Mouse (Mus musculus) kidney, embryonic 14.5 days (tissue): Measurements from ENCODE around the gene Ipo5. TPM values are rescaled to one million over a fixed set of nuclear protein-coding genes. Genes with fewer than 3 reads are reported as not detected.

Experiments used
- ATAC-seq: fragments of 200-750 bp; cut with Nextera tagmentation; 2 replicates; pipeline ENCODE4 v1.8.0; 2017; ENCODE audit warnings: moderate number of reproducible peaks, mild to moderate bottlenecking, moderate TSS enrichment, moderate library complexity; ENCODE audit not compliant: low FRiP score, low TSS enrichment
- H3K27ac ChIP-seq: fragments of 300-500 bp; sonication (generic); 2 replicates; pipeline ENCODE4 v1.5.1; 2014; ENCODE audit warnings: low read depth, mild to moderate bottlenecking, low read length, moderate library complexity, mixed read lengths
- H3K27me3 ChIP-seq: fragments of 300-500 bp; sonication (generic); 2 replicates; pipeline ENCODE4 v1.6.1; 2014; ENCODE audit warnings: mild to moderate bottlenecking, low read length; ENCODE audit not compliant: control insufficient read depth, insufficient read depth
- H3K36me3 ChIP-seq: fragments of 300-500 bp; sonication (generic); 2 replicates; pipeline ENCODE4 v1.6.1; 2014; ENCODE audit warnings: low read length, mixed read lengths; ENCODE audit not compliant: control insufficient read depth, insufficient read depth
- H3K4me1 ChIP-seq: fragments of 300-500 bp; sonication (generic); 2 replicates; pipeline ENCODE4 v1.6.1; 2014; ENCODE audit warnings: low read length, mixed read lengths; ENCODE audit not compliant: control insufficient read depth, insufficient read depth
- H3K4me2 ChIP-seq: fragments of 300-500 bp; sonication (generic); replicated peaks from 2 replicates; pipeline ENCODE4 v1.6.1; 2014; ENCODE audit warnings: low read depth, mild to moderate bottlenecking, low read length
- H3K4me3 ChIP-seq: fragments of 300-500 bp; sonication (generic); 2 replicates; pipeline ENCODE4 v1.5.1; 2014; ENCODE audit warnings: mild to moderate bottlenecking, low read length
- H3K9ac ChIP-seq: fragments of 300-500 bp; sonication (generic); 2 replicates; pipeline ENCODE4 v1.6.1; 2014; ENCODE audit warnings: low read depth, mild to moderate bottlenecking, low read length, moderate library complexity
- H3K9me3 ChIP-seq: fragments of 300-500 bp; sonication (generic); 2 replicates; pipeline ENCODE4 v1.6.1; 2016; ENCODE audit warnings: low read length; ENCODE audit not compliant: control insufficient read depth
- WGBS: fragments of 180-500 bp; shearing (Covaris S2); extraction: QIAGEN DNeasy Blood & Tissue Kit; methylation state at CpG from one replicate; pipeline ENCODE4 v1.1.7; 2014; 5-methylcytosine and 5-hydroxymethylcytosine counted together
- polyA plus RNA-seq: library from polyadenylated mRNA; unstranded; fragments of >200 nt; fragmentation: Nextera tagmentation; extraction: Ambion mirVana; gene quantifications from 2 replicates; pipeline ENCODE4 v1.2.1, GENCODE M21; 2014

Gene Ipo5
- polyA plus RNA-seq: 77.8 and 143 TPM in 2 replicates

DNA sequence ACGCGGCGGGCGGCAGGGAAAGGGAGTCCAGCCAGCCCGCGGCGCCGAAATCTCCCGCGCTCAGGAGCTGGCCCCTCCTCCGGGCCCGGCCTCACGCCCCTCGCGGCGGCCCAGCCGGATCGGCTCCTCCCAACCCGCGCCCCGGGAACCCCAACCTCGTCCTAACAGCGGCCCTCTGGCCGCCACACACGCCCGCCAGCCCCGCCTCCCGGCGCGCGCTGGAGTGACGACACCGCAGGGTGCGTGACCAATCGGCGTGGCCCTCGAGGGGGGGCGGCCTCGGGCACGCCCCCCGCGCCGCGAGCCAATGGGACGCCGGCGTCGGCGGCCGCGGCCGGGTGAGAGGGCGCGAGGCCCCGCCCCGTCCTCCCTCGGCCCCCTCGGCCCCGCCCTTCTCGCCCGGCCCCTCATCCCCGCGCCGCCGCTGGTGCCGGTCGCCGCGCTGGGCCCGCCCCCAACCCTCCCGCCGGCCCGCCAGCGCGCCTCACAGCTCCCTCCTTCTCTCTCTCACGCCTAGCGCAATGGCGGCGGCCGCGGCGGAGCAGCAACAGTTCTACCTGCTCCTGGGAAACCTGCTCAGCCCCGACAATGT, at the start of gene Ipo5:
Gene Ipo5 (plus strand): TSS at position 492 of the 592 bp plus-strand sequence.
- peak within 1 kb of the TSS; percentile 68 for H3K4me2 ChIP-seq
- peak within 1 kb of the TSS; percentile 88 for H3K9ac ChIP-seq
- peak within 1 kb of the TSS; percentile 79 for H3K4me3 ChIP-seq
- ATAC-seq: peak; percentile 98
- H3K36me3 ChIP-seq: no peaks in the 10 kb centered on the region
- H3K27ac ChIP-seq: peak within 1 kb of the TSS; percentile 83
- H3K27me3 ChIP-seq: no peaks in the 10 kb centered on the region
- H3K9me3 ChIP-seq: no peaks in the 10 kb centered on the region
- peaks cover 11% of the 10 kb centered on the region; the same call in 1 of the 2 replicates for H3K4me1 ChIP-seq
- WGBS: under 1% methylated on average over 63 of the region's 83 CpGs

DNA sequence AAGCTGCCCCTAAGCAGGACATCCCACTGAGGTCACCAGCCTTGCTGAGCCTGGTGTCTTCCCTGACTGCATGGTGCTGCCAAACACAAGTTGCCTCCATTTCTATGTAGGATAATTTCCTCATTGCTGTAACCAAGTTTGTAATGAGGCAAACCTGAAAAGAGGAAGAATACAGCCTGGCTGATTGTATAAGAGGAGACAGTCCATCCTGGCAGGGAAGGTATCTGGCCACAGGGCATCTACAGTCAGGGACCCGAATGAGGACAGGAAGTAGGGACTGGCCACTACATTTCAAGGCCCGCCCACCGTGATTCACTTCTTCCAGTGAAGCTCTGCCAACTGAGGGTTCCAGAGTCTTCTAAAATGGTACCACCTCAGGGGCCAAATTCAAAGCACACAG, 47.8 kb upstream of the Ipo5 start:
- no peak overlapping the region for H3K4me2 ChIP-seq
- peaks cover 6% of the 10 kb centered on the region; the same call in 1 of the 2 replicates for H3K9me3 ChIP-seq
- no peaks in the 10 kb centered on the region for H3K27me3 ChIP-seq
- WGBS: 95% methylated on average over 3 of the region's 3 CpGs
- H3K4me3 ChIP-seq: no peak overlapping the region
- H3K4me1 ChIP-seq: no peaks in the 10 kb centered on the region
- ATAC-seq: no peak
- no peaks in the 10 kb centered on the region for H3K36me3 ChIP-seq
- H3K9ac ChIP-seq: no peak overlapping the region
- H3K27ac ChIP-seq: no peak overlapping the region

DNA sequence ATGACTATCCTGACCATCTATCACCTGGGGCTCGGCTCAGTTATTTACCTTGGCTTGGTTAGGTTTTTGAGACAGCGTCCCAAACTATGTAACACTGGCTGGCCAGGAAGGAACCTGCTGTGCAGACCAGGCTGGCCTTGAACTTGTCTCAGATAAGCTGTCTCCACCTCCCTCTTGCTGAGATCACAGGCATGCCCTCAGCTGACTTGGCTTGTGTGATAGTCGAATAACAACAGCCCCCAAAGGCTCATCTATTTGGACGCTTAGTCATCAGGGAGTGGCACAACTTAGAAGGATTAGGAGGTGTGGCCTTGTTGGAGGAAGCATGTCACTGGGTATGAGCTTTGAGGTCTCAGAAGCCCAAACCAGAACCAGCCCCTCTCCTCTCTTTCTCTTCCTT, 46.1 kb upstream of the Ipo5 start:
- H3K27me3 ChIP-seq: no peaks in the 10 kb centered on the region

DNA sequence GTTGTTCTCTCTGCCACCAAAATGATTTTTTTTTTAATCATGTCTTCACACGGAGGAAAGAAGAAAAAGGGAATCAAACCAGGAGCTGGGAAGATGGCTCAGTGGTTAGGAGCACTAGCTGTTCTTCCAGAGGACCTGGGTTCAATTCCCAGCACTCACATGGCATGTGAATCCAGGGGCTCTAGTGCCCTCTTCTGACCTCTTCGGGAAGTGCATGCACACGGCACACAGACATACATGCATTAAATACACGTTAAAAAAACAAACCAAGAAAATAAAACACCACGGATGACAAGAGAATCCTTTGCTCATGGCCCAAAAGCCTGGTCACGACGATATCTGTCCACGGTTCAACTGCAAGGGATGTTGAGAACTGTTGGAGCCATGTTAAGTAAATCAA, 44.5 kb upstream of the Ipo5 start:
- H3K27me3 ChIP-seq: no peaks in the 10 kb centered on the region
- WGBS: 91% methylated on average over 8 of the region's 8 CpGs
- H3K36me3 ChIP-seq: no peaks in the 10 kb centered on the region
- H3K4me2 ChIP-seq: no peak overlapping the region
- no peaks in the 10 kb centered on the region; the same call in 1 of the 2 replicates for H3K9me3 ChIP-seq
- no peak overlapping the region for H3K9ac ChIP-seq
- no peak overlapping the region for H3K4me3 ChIP-seq
- no peak overlapping the region for H3K27ac ChIP-seq
- no peak for ATAC-seq
- no peaks in the 10 kb centered on the region for H3K4me1 ChIP-seq

More for the DNA sequence above, 46.1 kb upstream of the Ipo5 start:
- no peak for ATAC-seq
- Histone ChIP-seq H3K4me3 (no peak overlapping the region), H3K4me1 (no peaks in the 10 kb centered on the region), H3K36me3 (no peaks in the 10 kb centered on the region), H3K9ac (no peak overlapping the region), H3K4me2 (no peak overlapping the region), H3K9me3 (no peaks in the 10 kb centered on the region; the same call in 1 of the 2 replicates), H3K27ac (no peak overlapping the region)
- WGBS: 88% methylated on average over 4 of the region's 4 CpGs

DNA sequence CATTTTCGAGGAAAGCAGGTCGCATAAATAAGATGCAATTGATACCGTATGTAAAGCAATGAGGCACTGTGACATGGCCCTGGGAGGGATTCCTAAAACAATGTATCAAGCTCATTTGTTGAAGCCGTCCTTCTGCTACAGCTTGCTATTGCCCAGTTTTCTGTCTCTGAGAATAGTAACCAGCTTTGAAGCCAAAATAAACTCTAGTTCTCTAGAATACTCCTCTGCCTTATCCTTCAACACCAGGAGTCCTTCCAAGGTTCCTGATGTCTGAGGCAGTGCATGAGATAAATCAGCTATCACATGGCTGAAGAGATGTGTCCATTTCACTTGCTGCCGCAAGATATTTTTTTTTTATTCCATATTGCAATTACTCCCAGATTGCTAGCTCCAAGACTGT, 43.9 kb upstream of the Ipo5 start:
- Histone ChIP-seq H3K9ac (no peak overlapping the region), H3K4me3 (no peak overlapping the region), H3K4me1 (no peaks in the 10 kb centered on the region), H3K27ac (no peak overlapping the region), H3K27me3 (no peaks in the 10 kb centered on the region), H3K4me2 (no peak overlapping the region), H3K36me3 (no peaks in the 10 kb centered on the region), H3K9me3 (no peaks in the 10 kb centered on the region; the same call in 1 of the 2 replicates)
- no peak for ATAC-seq
- 89% methylated on average over 5 of the region's 5 CpGs for WGBS

DNA sequence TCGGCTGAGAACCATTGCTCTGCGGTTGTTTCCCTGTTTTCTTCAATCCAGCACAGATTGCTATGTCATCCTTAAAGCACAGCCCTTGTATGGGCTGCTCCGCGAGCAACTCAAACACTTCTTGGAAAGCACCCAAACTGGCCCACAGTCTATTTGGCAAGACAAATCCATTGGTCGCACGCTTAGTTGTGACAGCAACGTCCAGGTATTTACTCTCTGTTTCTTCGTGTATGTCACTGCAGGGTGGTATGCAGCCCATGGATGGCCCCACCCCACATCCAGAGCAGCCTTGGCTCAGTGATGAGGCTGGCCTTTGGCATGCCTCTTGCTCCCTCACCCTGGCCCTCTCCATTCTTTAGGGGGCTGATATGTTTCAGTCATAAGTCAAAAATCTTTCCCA, 42.5 kb upstream of the Ipo5 start:
- WGBS: 74% methylated on average over 8 of the region's 8 CpGs
- Histone ChIP-seq H3K4me3 (no peak overlapping the region), H3K9ac (no peak overlapping the region), H3K4me1 (no peaks in the 10 kb centered on the region), H3K4me2 (no peak overlapping the region), H3K9me3 (peaks cover 4% of the 10 kb centered on the region; the same call in 1 of the 2 replicates), H3K27me3 (no peaks in the 10 kb centered on the region), H3K36me3 (no peaks in the 10 kb centered on the region), H3K27ac (no peak overlapping the region)
- ATAC-seq: no peak

DNA sequence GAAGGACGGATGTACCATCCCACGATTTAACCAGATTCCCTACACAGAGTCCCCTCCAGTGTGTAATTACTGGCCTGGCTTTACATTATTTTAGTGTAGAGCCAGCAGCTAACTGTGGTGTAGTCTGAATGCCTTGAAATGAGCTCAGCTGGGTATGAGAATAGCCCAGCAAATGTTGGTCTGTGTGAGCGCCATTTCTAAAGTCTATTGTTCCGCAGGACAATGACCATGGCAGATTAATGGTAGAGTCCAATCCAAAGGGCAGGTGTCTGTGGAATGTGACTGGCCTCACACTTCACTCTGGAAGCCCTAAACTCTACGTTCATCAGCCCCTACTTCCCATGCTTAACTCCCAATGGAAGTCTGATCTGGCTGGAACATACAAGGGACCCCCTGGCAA, 40.3 kb upstream of the Ipo5 start:
- Histone ChIP-seq H3K9me3 (peaks cover 4% of the 10 kb centered on the region; the same call in 1 of the 2 replicates), H3K27ac (no peak overlapping the region), H3K36me3 (no peaks in the 10 kb centered on the region), H3K4me2 (no peak overlapping the region), H3K9ac (no peak overlapping the region), H3K4me1 (no peaks in the 10 kb centered on the region), H3K27me3 (no peaks in the 10 kb centered on the region), H3K4me3 (no peak overlapping the region)
- 82% methylated on average over 5 of the region's 5 CpGs for WGBS
- ATAC-seq: no peak

DNA sequence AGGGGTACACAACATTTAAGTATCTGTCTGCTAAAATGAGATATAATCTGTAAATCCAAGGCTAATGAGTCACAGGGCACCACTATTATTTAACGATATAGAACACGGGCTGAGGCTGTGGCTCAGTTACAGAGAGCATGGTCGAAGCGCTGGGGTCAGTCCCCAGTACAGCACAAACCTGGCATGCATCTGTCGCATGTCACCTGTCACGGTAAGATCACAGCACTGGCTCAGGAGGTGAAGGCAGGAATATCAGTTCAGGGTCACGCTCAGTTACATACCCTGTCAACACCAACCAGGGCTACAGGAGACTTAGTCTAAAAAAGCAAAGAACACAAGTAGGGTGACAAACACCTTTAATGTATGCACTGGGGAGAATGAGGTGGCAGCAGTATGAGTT, 36.6 kb upstream of the Ipo5 start:
- ATAC-seq: no peak
- Histone ChIP-seq H3K36me3 (no peaks in the 10 kb centered on the region), H3K4me2 (no peak overlapping the region), H3K27ac (no peak overlapping the region), H3K4me1 (no peaks in the 10 kb centered on the region), H3K27me3 (no peaks in the 10 kb centered on the region), H3K4me3 (no peak overlapping the region), H3K9me3 (0 out of 2 replicates have a peak, but pooled peaks cover 4% of the 10 kb centered on the region), H3K9ac (no peak overlapping the region)
- 62% methylated on average over 7 of the region's 7 CpGs for WGBS

DNA sequence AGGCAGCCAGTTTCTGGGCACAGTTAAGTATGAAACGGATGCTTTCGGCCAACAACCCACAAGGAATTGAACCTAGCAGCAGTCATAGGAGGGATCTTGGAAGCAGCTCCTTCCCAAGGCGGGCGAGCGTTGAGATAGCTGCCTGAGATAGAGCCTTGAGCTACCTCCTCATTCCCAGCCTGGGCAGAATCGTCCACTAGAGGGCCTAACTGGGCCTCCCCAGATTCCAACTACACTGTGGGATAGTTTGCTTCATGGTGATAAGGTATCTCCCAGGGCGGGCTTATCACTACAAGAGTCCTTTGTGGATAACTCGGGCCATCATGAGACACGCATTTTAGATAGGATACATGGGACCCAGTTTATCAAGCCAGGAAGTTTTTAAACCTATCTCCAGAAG, 35.9 kb upstream of the Ipo5 start:
- H3K27ac ChIP-seq: no peak overlapping the region

More for the DNA sequence above, 35.9 kb upstream of the Ipo5 start:
- ATAC-seq: no peak
- WGBS: 74% methylated on average over 9 of the region's 9 CpGs
- Histone ChIP-seq H3K4me1 (no peaks in the 10 kb centered on the region), H3K36me3 (no peaks in the 10 kb centered on the region), H3K9ac (no peak overlapping the region), H3K9me3 (0 out of 2 replicates have a peak, but pooled peaks cover 4% of the 10 kb centered on the region), H3K4me2 (no peak overlapping the region), H3K4me3 (no peak overlapping the region), H3K27me3 (no peaks in the 10 kb centered on the region)
